Mouse (Mus musculus) kidney, adult 2 months (tissue): ENCODE measurements at regions not wholly inside any gene's neighbourhood (a gene's known extent, or its start where the extent isn't known, plus 50 kb on each side); places are given as distances from the start of the nearest gene placed in this dataset.
"Not testable (repeated sequence)": the region's sequence is repeated elsewhere in the genome, so short reads cannot be mapped to it uniquely, and the experiment has no call there.

Experiments
- DNase-seq: peaks from one replicate; pipeline ENCODE4 v3.0.0; 2021
- H3K27ac ChIP-seq: fragments of 200-500 bp; 2 replicates; pipeline ENCODE4 v1.5.1; 2012; ENCODE audit warnings: low read depth, low read length, control low read depth, inconsistent platforms; ENCODE audit not compliant: insufficient read depth
- H3K27me3 ChIP-seq: fragments of 200-500 bp; replicated peaks from 2 replicates; pipeline ENCODE4 v1.6.1; 2012; ENCODE audit warnings: mild to moderate bottlenecking, moderate library complexity, low read length, inconsistent platforms; ENCODE audit not compliant: control insufficient read depth, insufficient read depth
- H3K36me3 ChIP-seq: fragments of 200-500 bp; 2 replicates; pipeline ENCODE4 v1.6.1; 2012; ENCODE audit warnings: mild to moderate bottlenecking, moderate library complexity, low read length, inconsistent platforms; ENCODE audit not compliant: control insufficient read depth, insufficient read depth
- H3K4me1 ChIP-seq: fragments of 200-500 bp; 2 replicates; pipeline ENCODE4 v1.6.1; 2011; ENCODE audit warnings: low read length; ENCODE audit not compliant: control insufficient read depth, insufficient read depth
- H3K4me3 ChIP-seq: fragments of 200-500 bp; 2 replicates; pipeline ENCODE4 v1.5.1; 2011; ENCODE audit warnings: mild to moderate bottlenecking, low read depth, low read length, control low read depth; ENCODE audit not compliant: insufficient read depth
- CTCF ChIP-seq: fragments of 200-500 bp; conservative IDR thresholded peaks from 2 replicates; pipeline ENCODE4 v1.5.1; 2011; ENCODE audit warnings: low read depth, mild to moderate bottlenecking, control low read depth, low read length, moderate library complexity, mixed read lengths; ENCODE audit not compliant: insufficient read depth, insufficient read length
- POLR2A ChIP-seq: fragments of 200-500 bp; IDR thresholded peaks from one replicate; pipeline ENCODE4 v1.6.1; 2011; ENCODE audit warnings: low read depth, low read length, control low read depth
- WGBS: fragments of 180-500 bp; shearing (Covaris S2); methylation state at CpG from one replicate; pipeline ENCODE4 v1.1.7; 2018; 5-methylcytosine and 5-hydroxymethylcytosine counted together

DNA sequence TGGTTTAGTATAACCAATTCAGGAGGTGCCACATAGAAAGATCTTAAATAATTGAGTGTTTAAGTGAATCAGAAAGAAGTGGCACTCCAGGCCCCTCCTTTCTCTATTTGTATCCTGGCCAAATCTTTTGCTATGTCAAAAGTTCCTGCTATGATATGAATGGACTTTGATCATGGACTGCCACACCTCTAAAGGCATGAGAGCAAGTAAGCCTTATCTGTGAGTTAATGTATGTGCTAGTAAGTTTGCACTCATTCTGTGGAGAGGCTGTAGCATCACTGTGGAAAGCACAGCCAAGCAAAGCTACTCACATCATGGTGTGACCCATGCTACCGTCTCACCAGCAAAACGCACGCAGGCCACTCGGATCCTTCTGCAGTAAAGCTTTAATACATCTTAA lies 140.2 kb downstream of the Jrkl start:
- no peaks in the 10 kb centered on the region for H3K4me1 ChIP-seq
- 91% methylated on average over 4 of the region's 4 CpGs for WGBS
- H3K27me3 ChIP-seq, result no peaks in the 10 kb centered on the region
- no peaks in the 10 kb centered on the region for H3K36me3 ChIP-seq
- H3K27ac ChIP-seq, result no peak overlapping the region
- no peak overlapping the region for H3K4me3 ChIP-seq
- no peak for DNase-seq
- TF ChIP-seq POLR2A (no peak), CTCF (no peak)

DNA sequence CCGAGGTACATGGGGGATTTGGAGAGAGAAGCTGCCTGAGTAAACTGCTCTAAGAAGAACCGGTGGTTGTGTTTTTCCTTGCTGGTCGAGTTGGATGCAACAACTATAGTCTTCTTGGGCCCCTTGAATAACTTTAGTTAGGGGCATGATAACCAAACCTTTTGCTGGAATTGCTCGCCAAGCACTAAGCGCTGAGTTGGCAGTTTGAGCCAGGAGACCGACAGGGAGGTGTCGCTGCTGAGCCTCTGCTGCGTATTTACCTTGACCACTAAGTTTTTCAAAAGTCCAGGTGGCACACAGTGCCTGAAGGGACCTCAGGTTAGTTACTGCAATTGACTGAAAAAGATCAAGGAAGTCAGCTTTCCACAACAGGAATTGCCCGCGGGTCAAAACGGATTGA lies 162.0 kb downstream of the Jrkl start:
- 91% methylated on average over 11 of the region's 11 CpGs for WGBS
- Histone ChIP-seq H3K36me3 (no peaks in the 10 kb centered on the region), H3K4me3 (no peak overlapping the region), H3K27me3 (no peaks in the 10 kb centered on the region), H3K4me1 (no peaks in the 10 kb centered on the region), H3K27ac (no peak overlapping the region)
- DNase-seq, result no peak
- TF ChIP-seq CTCF (no peak), POLR2A (no peak)

DNA sequence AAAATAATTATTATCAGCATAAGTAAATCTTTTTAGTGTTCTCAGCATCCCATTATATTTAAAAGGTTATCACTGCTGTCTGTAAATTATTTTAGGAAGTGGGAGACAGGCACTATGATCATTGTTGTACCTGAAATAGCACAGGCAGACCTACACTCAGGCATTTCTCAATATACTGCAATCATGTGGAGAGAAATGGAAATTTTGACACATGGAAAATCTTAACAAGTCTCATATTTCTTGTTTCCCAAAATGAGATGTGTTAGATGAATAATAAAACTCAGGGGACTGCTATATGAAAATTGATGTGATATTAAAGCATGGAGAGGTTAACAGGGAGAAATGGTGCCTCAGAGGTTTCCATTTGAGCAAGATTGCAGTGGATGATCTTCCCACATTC lies 196.6 kb downstream of the Jrkl start:
- Histone ChIP-seq H3K27ac (no peak overlapping the region), H3K4me3 (no peak overlapping the region), H3K27me3 (no peaks in the 10 kb centered on the region), H3K36me3 (no peaks in the 10 kb centered on the region), H3K4me1 (no peaks in the 10 kb centered on the region)
- no peak for DNase-seq
- no peak for TF ChIP-seq CTCF
- TF ChIP-seq POLR2A, result no peak

DNA sequence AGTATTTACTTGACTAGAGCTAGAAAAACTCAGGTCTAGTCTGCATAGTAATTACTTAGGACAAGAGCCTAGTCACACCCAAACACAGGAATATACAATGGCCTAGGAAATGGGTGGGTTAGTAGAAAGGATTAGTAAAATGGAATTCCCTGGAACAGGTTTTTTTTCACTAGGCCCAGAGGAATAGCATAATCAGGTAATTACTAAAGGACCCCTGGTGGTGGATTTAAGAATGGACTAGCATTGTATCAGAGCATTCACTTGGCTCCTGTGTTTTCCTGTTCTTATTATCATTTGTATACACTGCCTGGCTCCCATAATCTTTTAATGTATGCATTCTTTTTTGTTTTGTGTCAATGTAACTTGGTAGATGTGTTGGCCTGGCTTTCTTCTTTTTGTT lies 226.6 kb downstream of the Jrkl start:
- Histone ChIP-seq H3K27me3 (no peaks in the 10 kb centered on the region), H3K4me1 (no peaks in the 10 kb centered on the region), H3K4me3 (no peak overlapping the region), H3K36me3 (no peaks in the 10 kb centered on the region), H3K27ac (no peak overlapping the region)
- TF ChIP-seq CTCF (no peak), POLR2A (no peak)
- no peak for DNase-seq

DNA sequence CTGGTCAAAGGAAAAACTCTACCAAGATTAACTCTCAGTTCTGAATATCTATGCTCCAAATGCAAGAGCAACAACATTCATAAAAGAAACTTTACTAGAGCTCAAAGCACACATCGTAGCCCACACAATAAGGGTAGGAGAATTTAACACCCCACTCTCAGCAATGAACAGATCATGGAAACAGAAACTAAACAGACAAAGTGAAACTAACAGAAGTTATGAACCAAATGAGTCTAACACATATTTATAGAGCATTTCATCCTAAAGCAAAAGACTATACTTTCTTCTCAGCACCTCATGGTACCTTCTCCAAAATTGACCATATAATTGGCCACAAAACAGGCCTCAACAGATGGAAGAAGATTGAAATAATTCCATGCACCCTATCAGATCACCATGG lies 262.4 kb downstream of the Jrkl start:
- DNase-seq, H3K36me3 ChIP-seq, H3K27me3 ChIP-seq, H3K27ac ChIP-seq, H3K4me1 ChIP-seq, H3K4me3 ChIP-seq: not testable (repeated sequence)
- 89% methylated on average over 1 of the region's 1 CpGs for WGBS

DNA sequence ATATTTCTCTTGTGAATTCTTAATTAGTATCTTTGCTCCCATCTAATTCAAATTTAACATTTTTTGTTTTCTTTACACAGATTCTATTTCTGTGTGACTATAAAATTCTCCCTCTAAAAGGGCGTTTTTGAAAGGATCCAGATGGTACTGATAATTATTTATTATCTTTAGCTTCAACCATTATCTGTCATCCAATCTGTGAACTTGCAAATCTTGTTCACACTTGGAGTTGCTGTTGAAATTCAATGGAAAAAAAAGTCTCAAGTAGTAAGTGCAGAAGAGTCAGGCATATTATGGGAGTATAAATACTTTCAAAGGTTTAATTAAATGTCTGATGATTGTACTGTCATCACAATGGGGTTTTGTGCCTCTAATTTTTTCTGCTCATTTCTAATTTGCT lies 272.6 kb downstream of the Jrkl start:
- Histone ChIP-seq H3K36me3 (no peaks in the 10 kb centered on the region), H3K27ac (no peak overlapping the region), H3K4me1 (no peaks in the 10 kb centered on the region), H3K27me3 (no peaks in the 10 kb centered on the region; the same call in 1 of the 2 replicates), H3K4me3 (no peak overlapping the region)
- TF ChIP-seq POLR2A (no peak), CTCF (no peak)
- DNase-seq, result no peak
- WGBS, result 19% methylated on average over 1 of the region's 1 CpGs

DNA sequence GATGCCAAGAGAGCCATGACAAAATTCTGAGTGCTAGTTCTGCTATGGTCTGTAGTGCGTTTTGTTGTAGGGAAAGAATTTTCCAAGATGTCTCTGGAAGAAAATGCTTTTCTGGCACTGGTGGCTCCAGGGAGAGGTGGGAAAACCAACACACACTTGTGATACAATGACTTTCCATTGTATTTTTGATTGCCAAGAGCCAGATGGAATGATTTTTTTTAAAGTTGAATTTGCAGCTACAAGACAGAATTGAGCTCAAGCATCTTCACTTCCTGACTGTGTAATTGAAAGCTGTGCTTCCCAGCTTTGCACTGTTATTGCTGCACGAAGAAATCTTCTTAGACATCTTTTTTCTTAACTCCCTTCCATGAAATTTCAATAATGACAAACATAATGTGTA lies 285.3 kb downstream of the Jrkl start:
- DNase-seq, result no peak
- no peaks in the 10 kb centered on the region for H3K4me1 ChIP-seq
- TF ChIP-seq CTCF, result no peak
- TF ChIP-seq POLR2A, result no peak
- no peak overlapping the region for H3K4me3 ChIP-seq
- H3K27ac ChIP-seq, result no peak overlapping the region
- H3K27me3 ChIP-seq, result no peaks in the 10 kb centered on the region
- H3K36me3 ChIP-seq, result no peaks in the 10 kb centered on the region
- WGBS, result 71% methylated on average over 2 of the region's 2 CpGs

DNA sequence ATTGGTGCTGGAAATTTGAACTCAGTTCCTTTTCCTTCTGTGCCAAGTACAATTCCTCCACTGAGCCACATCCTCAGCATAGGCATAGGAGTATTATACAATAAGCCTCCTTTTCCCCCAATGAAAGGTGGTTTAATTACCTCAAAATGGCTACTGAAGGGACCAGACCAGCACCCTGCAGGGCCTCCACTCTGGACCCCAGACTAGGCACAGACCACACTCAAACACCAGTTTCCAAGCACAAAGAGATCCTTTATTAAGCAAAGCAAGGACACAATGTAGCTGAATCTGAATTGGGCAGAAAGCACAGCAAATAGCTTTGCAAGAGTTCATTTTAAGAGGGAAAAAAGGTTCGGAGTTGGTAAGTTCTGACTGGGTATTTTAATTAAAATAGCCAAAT lies 299.5 kb downstream of the Jrkl start:
- H3K4me1 ChIP-seq, result no peaks in the 10 kb centered on the region
- WGBS, result 73% methylated on average over 1 of the region's 1 CpGs
- H3K36me3 ChIP-seq, result no peaks in the 10 kb centered on the region

More for the DNA sequence above, 299.5 kb downstream of the Jrkl start:
- no peak for DNase-seq
- no peak overlapping the region for H3K4me3 ChIP-seq
- H3K27me3 ChIP-seq, result no peaks in the 10 kb centered on the region
- TF ChIP-seq POLR2A (no peak), CTCF (no peak)
- no peak overlapping the region for H3K27ac ChIP-seq
